Mouse (Mus musculus): ENCODE results near the gene Lrig1. TPM values are rescaled to one million over a fixed set of nuclear protein-coding genes. Genes with fewer than 3 reads are reported as not detected.

Gene Lrig1
- polyA plus RNA-seq, 1 experiment: 34.6 TPM

- H3K27ac ChIP-seq (ENCODE audit: insufficient read depth, low read length): no peak overlapping the region
- H3K4me1 ChIP-seq (ENCODE audit: control insufficient read depth, insufficient read depth, low read length): peaks cover 39% of the 10 kb centered on the region
- H3K4me3 ChIP-seq (ENCODE audit: insufficient read depth, low read length): no peak overlapping the region
- TF ChIP-seq POLR2A (IDR thresholded peaks at IDR 0.05; ENCODE audit: low read depth, low read length) (no peak), CTCF (IDR thresholded peaks at IDR 0.05; ENCODE audit: borderline replicate concordance, insufficient read depth, low read length) (no peak)
Observed at GRCm38 (mm10) chr6:94679249-94679648, 20.7 kb downstream of the Lrig1 start.

- Histone ChIP-seq H3K27ac (ENCODE audit: insufficient read depth, low read length) (no peak overlapping the region), H3K4me3 (ENCODE audit: insufficient read depth, low read length) (no peak overlapping the region), H3K4me1 (ENCODE audit: control insufficient read depth, insufficient read depth, low read length) (peaks cover 32% of the 10 kb centered on the region)
- TF ChIP-seq POLR2A (IDR thresholded peaks at IDR 0.05; ENCODE audit: low read depth, low read length) (no peak), CTCF (IDR thresholded peaks at IDR 0.05; ENCODE audit: borderline replicate concordance, insufficient read depth, low read length) (no peak)
Observed at GRCm38 (mm10) chr6:94678377-94679164, 21.4 kb downstream of the Lrig1 start.

- Histone ChIP-seq H3K4me3 (ENCODE audit: insufficient read depth, low read length) (no peak overlapping the region), H3K4me1 (ENCODE audit: control insufficient read depth, insufficient read depth, low read length) (peaks cover 27% of the 10 kb centered on the region), H3K27ac (ENCODE audit: insufficient read depth, low read length) (no peak overlapping the region)
- TF ChIP-seq CTCF (IDR thresholded peaks at IDR 0.05; ENCODE audit: borderline replicate concordance, insufficient read depth, low read length) (no peak), POLR2A (IDR thresholded peaks at IDR 0.05; ENCODE audit: low read depth, low read length) (no peak)
Observed at GRCm38 (mm10) chr6:94677448-94677847, 22.5 kb downstream of the Lrig1 start.

- no peak overlapping the region for H3K27ac ChIP-seq (ENCODE audit: insufficient read depth, low read length)
- H3K4me1 ChIP-seq (ENCODE audit: control insufficient read depth, insufficient read depth, low read length): peaks cover 22% of the 10 kb centered on the region
- no peak overlapping the region for H3K4me3 ChIP-seq (ENCODE audit: insufficient read depth, low read length)
- TF ChIP-seq CTCF (IDR thresholded peaks at IDR 0.05; ENCODE audit: borderline replicate concordance, insufficient read depth, low read length) (no peak), POLR2A (IDR thresholded peaks at IDR 0.05; ENCODE audit: low read depth, low read length) (no peak)
Observed at GRCm38 (mm10) chr6:94676840-94677239, 23.1 kb downstream of the Lrig1 start.

GRCm38 (mm10) chr6:94676300-94676699 lies 23.7 kb downstream of the Lrig1 start:
- H3K4me1 ChIP-seq (ENCODE audit: control insufficient read depth, insufficient read depth, low read length): peaks cover 18% of the 10 kb centered on the region; the same call in 1 of the 2 replicates
- TF ChIP-seq POLR2A (IDR thresholded peaks at IDR 0.05; ENCODE audit: low read depth, low read length) (no peak), CTCF (IDR thresholded peaks at IDR 0.05; ENCODE audit: borderline replicate concordance, insufficient read depth, low read length) (no peak)
- no peak overlapping the region for H3K27ac ChIP-seq (ENCODE audit: insufficient read depth, low read length)
- no peak overlapping the region for H3K4me3 ChIP-seq (ENCODE audit: insufficient read depth, low read length)

GRCm38 (mm10) chr6:94672426-94672825 lies 27.5 kb downstream of the Lrig1 start:
- H3K4me3 ChIP-seq (ENCODE audit: insufficient read depth, low read length): no peak overlapping the region
- no peak for TF ChIP-seq POLR2A (IDR thresholded peaks at IDR 0.05; ENCODE audit: low read depth, low read length)
- TF ChIP-seq CTCF (IDR thresholded peaks at IDR 0.05; ENCODE audit: borderline replicate concordance, insufficient read depth, low read length): no peak
- no peak overlapping the region for H3K27ac ChIP-seq (ENCODE audit: insufficient read depth, low read length)
- H3K4me1 ChIP-seq (ENCODE audit: control insufficient read depth, insufficient read depth, low read length): peaks cover 16% of the 10 kb centered on the region

GRCm38 (mm10) chr6:94669370-94669769 lies 30.6 kb downstream of the Lrig1 start:
- Histone ChIP-seq H3K27ac (ENCODE audit: insufficient read depth, low read length) (no peak overlapping the region), H3K4me1 (ENCODE audit: control insufficient read depth, insufficient read depth, low read length) (peaks cover 18% of the 10 kb centered on the region), H3K4me3 (ENCODE audit: insufficient read depth, low read length) (no peak overlapping the region)
- TF ChIP-seq POLR2A (IDR thresholded peaks at IDR 0.05; ENCODE audit: low read depth, low read length): no peak
- no peak for TF ChIP-seq CTCF (IDR thresholded peaks at IDR 0.05; ENCODE audit: borderline replicate concordance, insufficient read depth, low read length)

GRCm38 (mm10) chr6:94668204-94668863 lies 31.6 kb downstream of the Lrig1 start:
- H3K27ac ChIP-seq (ENCODE audit: insufficient read depth, low read length): no peak overlapping the region
- TF ChIP-seq CTCF (IDR thresholded peaks at IDR 0.05; ENCODE audit: borderline replicate concordance, insufficient read depth, low read length): no peak
- no peak for TF ChIP-seq POLR2A (IDR thresholded peaks at IDR 0.05; ENCODE audit: low read depth, low read length)
- H3K4me3 ChIP-seq (ENCODE audit: insufficient read depth, low read length): no peak overlapping the region
- H3K4me1 ChIP-seq (ENCODE audit: control insufficient read depth, insufficient read depth, low read length): peaks cover 18% of the 10 kb centered on the region

GRCm38 (mm10) chr6:94667131-94667530 lies 32.8 kb downstream of the Lrig1 start:
- Histone ChIP-seq H3K4me1 (ENCODE audit: control insufficient read depth, insufficient read depth, low read length) (peaks cover 18% of the 10 kb centered on the region), H3K4me3 (ENCODE audit: insufficient read depth, low read length) (no peak overlapping the region), H3K27ac (ENCODE audit: insufficient read depth, low read length) (no peak overlapping the region)
- TF ChIP-seq CTCF (IDR thresholded peaks at IDR 0.05; ENCODE audit: borderline replicate concordance, insufficient read depth, low read length) (no peak), POLR2A (IDR thresholded peaks at IDR 0.05; ENCODE audit: low read depth, low read length) (no peak)
